Mouse (Mus musculus): ENCODE data around the gene Mrpl21.

Gene Mrpl21

GRCm38 (mm10) chr19:3336485-3337255 is 54.0 kb downstream of the Mrpl21 start:
- CTCF ChIA-PET, result no interaction called here

- CTCF ChIA-PET, result interaction anchor here (0.6 kb wide), 1 partner anchor 163 kb away, joined by 3 read pairs; no protein-coding TSS in a partner anchor
These were observed 56.5 kb downstream of the Mrpl21 start for GRCm38 (mm10) chr19:3339187-3339586.

GRCm38 (mm10) chr19:3341021-3341420 is 58.3 kb downstream of the Mrpl21 start:
- CTCF ChIA-PET, result no interaction called here
